Mouse (Mus musculus) ES-Bruce4 (cell line): Measurements from ENCODE around the gene Lck. TPM values are rescaled to one million over a fixed set of nuclear protein-coding genes. Genes with fewer than 3 reads are reported as not detected.

Source experiments
- H3K27ac ChIP-seq: 2 replicates; pipeline ENCODE4 v1.5.1; 2012; ENCODE audit warnings: low read length, inconsistent platforms; ENCODE audit not compliant: insufficient read depth
- H3K27me3 ChIP-seq: 2 replicates; pipeline ENCODE4 v1.6.1; 2012; ENCODE audit warnings: mild to moderate bottlenecking, low read length, inconsistent platforms; ENCODE audit not compliant: control insufficient read depth, poor library complexity, insufficient read depth, severe bottlenecking
- H3K36me3 ChIP-seq: 2 replicates; pipeline ENCODE4 v1.6.1; 2012; ENCODE audit warnings: inconsistent platforms, mild to moderate bottlenecking, low read length, moderate library complexity; ENCODE audit not compliant: control insufficient read depth, poor library complexity, insufficient read depth, severe bottlenecking
- H3K4me1 ChIP-seq: one replicate; pipeline ENCODE4 v1.8.1; 2011; ENCODE audit warnings: low read length; ENCODE audit not compliant: control insufficient read depth, insufficient read depth
- H3K4me3 ChIP-seq: 2 replicates; pipeline ENCODE4 v1.5.1; 2011; ENCODE audit warnings: low read depth, mild to moderate bottlenecking, low read length
- H3K9ac ChIP-seq: 2 replicates; pipeline ENCODE4 v1.6.1; 2012; ENCODE audit warnings: low read depth, mild to moderate bottlenecking, inconsistent platforms; ENCODE audit not compliant: poor library complexity, severe bottlenecking
- H3K9me3 ChIP-seq: replicated peaks from 2 replicates; pipeline ENCODE4 v1.6.1; 2012; ENCODE audit warnings: mild to moderate bottlenecking, low read length, inconsistent platforms; ENCODE audit not compliant: control insufficient read depth, poor library complexity, insufficient read depth, severe bottlenecking
- CTCF ChIP-seq: IDR thresholded peaks from one replicate; pipeline ENCODE4 v1.8.1; 2011; ENCODE audit warnings: low read depth, low read length
- EP300 ChIP-seq: IDR thresholded peaks from 2 replicates; pipeline ENCODE4 v1.6.1; 2011; ENCODE audit warnings: low read depth, low read length; ENCODE audit not compliant: insufficient read depth
- POLR2A ChIP-seq: IDR thresholded peaks from one replicate; pipeline ENCODE4 v1.8.1; 2011; ENCODE audit warnings: low read length; ENCODE audit not compliant: insufficient read depth
- polyA plus RNA-seq: library from polyadenylated mRNA; stranded (reverse); fragments of >200 nt; gene quantifications from 2 replicates; pipeline ENCODE4 v1.2.4, GENCODE M21; 2011; ENCODE audit warnings: low read depth; ENCODE audit not compliant: missing spikeins, insufficient read depth, insufficient read length

Lck gene
- polyA plus RNA-seq, 1 experiment = 20.1 TPM

DNA sequence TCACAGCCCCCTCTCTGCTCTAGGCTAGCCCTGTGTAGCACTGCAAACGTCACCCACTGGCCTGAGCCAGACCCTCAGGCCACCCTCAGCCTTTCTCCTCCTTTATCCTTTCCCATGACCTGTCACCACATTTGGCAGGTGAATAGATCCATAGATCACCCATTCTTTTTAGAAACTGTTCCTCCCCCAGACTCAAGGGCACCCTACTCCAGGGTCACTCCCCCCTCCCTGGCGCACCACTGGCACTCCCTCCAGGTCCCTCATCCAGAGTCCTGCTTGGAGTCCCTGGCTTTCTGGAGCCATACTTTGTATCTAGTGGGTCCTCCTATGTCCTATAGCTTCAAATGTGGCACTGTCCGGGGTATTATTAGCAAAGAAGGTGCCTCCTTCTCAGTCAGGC, 67.9 kb downstream of the Lck start:
- Histone ChIP-seq H3K4me3 (no peak overlapping the region), H3K4me1 (peaks cover 14% of the 10 kb centered on the region), H3K27ac (no peak overlapping the region), H3K36me3 (no peaks in the 10 kb centered on the region), H3K9me3 (no peaks in the 10 kb centered on the region), H3K9ac (no peak overlapping the region), H3K27me3 (no peaks in the 10 kb centered on the region)
- TF ChIP-seq CTCF = no peak
- no peak for TF ChIP-seq EP300
- no peak for TF ChIP-seq POLR2A

GRCm38 (mm10) chr4:129502901-129503444, 70.5 kb downstream of the Lck start:
- TF ChIP-seq POLR2A (no peak), EP300 (peak; percentile 79)
- Histone ChIP-seq H3K4me1 (peaks cover 22% of the 10 kb centered on the region), H3K9ac (peak overlapping the region; percentile 4; the same call in 1 of the 2 replicates), H3K9me3 (no peaks in the 10 kb centered on the region), H3K27me3 (no peaks in the 10 kb centered on the region), H3K4me3 (no peak overlapping the region), H3K27ac (peak overlapping the region; percentile 79), H3K36me3 (no peaks in the 10 kb centered on the region)

- H3K9ac ChIP-seq = 0 out of 2 replicates have a peak overlapping the region, but pooled peaks have one; percentile 4
- H3K4me3 ChIP-seq = no peak overlapping the region
- peak overlapping the region; percentile 79 for H3K27ac ChIP-seq
- H3K4me1 ChIP-seq = peaks cover 22% of the 10 kb centered on the region
- no peaks in the 10 kb centered on the region for H3K9me3 ChIP-seq
- H3K27me3 ChIP-seq = no peaks in the 10 kb centered on the region
- no peaks in the 10 kb centered on the region for H3K36me3 ChIP-seq
- TF ChIP-seq POLR2A (no peak), CTCF (no peak), EP300 (no peak)
Measured at GRCm38 (mm10) chr4:129502327-129502888, 71.0 kb downstream of the Lck start.

DNA sequence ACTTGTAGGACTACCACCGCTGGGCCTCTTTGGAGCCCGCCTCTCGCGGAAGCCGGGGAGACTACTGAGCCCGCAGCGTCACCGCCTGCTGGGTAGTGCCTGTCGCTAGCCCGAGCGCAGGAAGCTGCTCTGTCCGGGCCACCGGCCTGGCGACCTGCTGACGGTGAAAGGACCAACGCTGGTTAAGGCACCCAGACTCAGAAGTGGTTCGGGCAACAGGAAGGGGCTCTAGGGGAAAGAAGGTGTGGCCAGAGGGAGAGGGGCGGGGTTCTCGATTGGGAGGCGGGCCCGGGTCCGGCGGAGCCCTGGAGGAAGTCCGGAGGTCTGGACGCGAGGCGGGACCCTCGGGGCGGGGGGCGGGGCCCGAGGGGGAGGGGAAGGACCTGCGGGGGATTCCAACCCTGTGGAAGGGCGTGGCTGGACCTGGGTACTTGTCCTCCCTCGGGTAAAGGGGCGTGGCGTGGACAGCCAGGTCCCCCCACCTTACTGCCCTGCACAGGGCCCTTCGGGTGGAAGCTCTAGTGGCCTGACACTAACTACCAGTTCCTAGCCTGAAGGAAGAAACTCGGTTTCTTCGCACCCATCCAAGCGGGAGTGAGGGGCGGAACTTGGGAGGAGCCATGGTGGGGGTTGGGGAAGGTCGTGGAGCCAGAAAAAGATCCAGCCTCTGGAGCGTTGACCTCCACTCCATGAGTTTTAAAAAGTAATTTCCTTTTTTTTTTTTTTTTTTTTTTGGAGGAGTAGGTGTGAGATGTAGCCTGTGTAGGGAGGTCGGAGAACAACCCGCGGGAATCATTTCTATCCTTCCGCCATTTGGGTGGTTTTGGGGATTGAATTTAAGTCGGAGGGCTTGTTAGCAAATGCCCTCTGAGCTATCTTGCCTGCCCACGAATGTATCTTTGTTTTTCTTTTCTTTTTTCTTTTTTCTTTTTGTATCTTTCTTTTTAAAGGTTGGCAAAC, 72.6 kb downstream of the Lck start:
- TF ChIP-seq EP300 (0 out of 2 replicates have a peak, but pooled peaks have one; percentile 22), CTCF (no peak), POLR2A (peak; percentile 93)
- H3K4me1 ChIP-seq = peaks cover 22% of the 10 kb centered on the region
- H3K9me3 ChIP-seq = no peaks in the 10 kb centered on the region
- peak overlapping the region; percentile 62 for H3K4me3 ChIP-seq
- H3K36me3 ChIP-seq = no peaks in the 10 kb centered on the region
- H3K9ac ChIP-seq = peak overlapping the region; percentile 73
- no peaks in the 10 kb centered on the region for H3K27me3 ChIP-seq
- H3K27ac ChIP-seq = peak overlapping the region; percentile 80

GRCm38 (mm10) chr4:129500017-129500416, 73.4 kb downstream of the Lck start:
- peak overlapping the region; percentile 55 for H3K4me3 ChIP-seq
- H3K9me3 ChIP-seq = no peaks in the 10 kb centered on the region
- peaks cover 22% of the 10 kb centered on the region for H3K4me1 ChIP-seq
- no peak for TF ChIP-seq EP300
- TF ChIP-seq CTCF = no peak
- TF ChIP-seq POLR2A = no peak
- no peaks in the 10 kb centered on the region for H3K27me3 ChIP-seq
- peak overlapping the region; percentile 80 for H3K27ac ChIP-seq
- H3K36me3 ChIP-seq = no peaks in the 10 kb centered on the region
- peak overlapping the region; percentile 73 for H3K9ac ChIP-seq

- TF ChIP-seq EP300 (no peak), POLR2A (no peak), CTCF (no peak)
- no peaks in the 10 kb centered on the region for H3K9me3 ChIP-seq
- peak overlapping the region; percentile 73 for H3K9ac ChIP-seq
- 0 out of 2 replicates have a peak overlapping the region, but pooled peaks have one; percentile 55 for H3K4me3 ChIP-seq
- H3K4me1 ChIP-seq = peaks cover 17% of the 10 kb centered on the region
- H3K27ac ChIP-seq = peak overlapping the region; percentile 80
- no peaks in the 10 kb centered on the region for H3K36me3 ChIP-seq
- H3K27me3 ChIP-seq = no peaks in the 10 kb centered on the region
Measured at GRCm38 (mm10) chr4:129498941-129499340, 74.5 kb downstream of the Lck start.

Other genes starting within 250 kb of the Lck start
- 375 and 419 TPM in 2 replicates for gene Rbbp4, start 238.3 kb downstream of the Lck start, polyA plus RNA-seq
- 138 and 146 TPM in 2 replicates for gene Zbtb8os, start 237.9 kb downstream of the Lck start, polyA plus RNA-seq
- 20.7 and 21.1 TPM in 2 replicates for gene Zbtb8a, start 195.5 kb downstream of the Lck start, polyA plus RNA-seq
- gene Zbtb8b, start 132.8 kb downstream of the Lck start, polyA plus RNA-seq = 4.2 and 4.8 TPM in 2 replicates
- gene Bsdc1, start 112.1 kb downstream of the Lck start, polyA plus RNA-seq = 31.6 and 36.4 TPM in 2 replicates
- not detected in 2 replicates for gene Tssk3, start 82.6 kb downstream of the Lck start, polyA plus RNA-seq
- not detected in 2 replicates for gene Fam229a, start 82.5 kb downstream of the Lck start, polyA plus RNA-seq
- gene Marcksl1, start 60.1 kb downstream of the Lck start, polyA plus RNA-seq = 379 and 434 TPM in 2 replicates
- gene Hdac1, start 30.9 kb downstream of the Lck start, polyA plus RNA-seq = 301 and 304 TPM in 2 replicates
- not detected in 2 replicates for gene Fam167b, start 4.9 kb upstream of the Lck start, polyA plus RNA-seq
- gene Eif3i, start 27.0 kb upstream of the Lck start, polyA plus RNA-seq = 252 and 266 TPM in 2 replicates
- 86.6 and 94.0 TPM in 2 replicates for gene Tmem234, start 27.0 kb upstream of the Lck start, polyA plus RNA-seq
- gene Dcdc2b, start 40.6 kb upstream of the Lck start, polyA plus RNA-seq = 2.2 and 3.0 TPM in 2 replicates
- 21.0 and 24.7 TPM in 2 replicates for gene Iqcc, start 45.5 kb upstream of the Lck start, polyA plus RNA-seq
- 7.4 and 8.7 TPM in 2 replicates for gene Ccdc28b, start 50.3 kb upstream of the Lck start, polyA plus RNA-seq
- gene Txlna, start 67.4 kb upstream of the Lck start, polyA plus RNA-seq = 42.3 and 44.5 TPM in 2 replicates
- 107 and 130 TPM in 2 replicates for gene Kpna6, start 99.1 kb upstream of the Lck start, polyA plus RNA-seq
- gene Tmem39b, start 123.2 kb upstream of the Lck start, polyA plus RNA-seq = 14.8 and 16.1 TPM in 2 replicates
- gene Khdrbs1, start 168.7 kb upstream of the Lck start, polyA plus RNA-seq = 179 and 182 TPM in 2 replicates
- gene Ptp4a2, start 237.6 kb upstream of the Lck start, polyA plus RNA-seq = 407 and 414 TPM in 2 replicates